Mouse (Mus musculus): ENCODE measurements around the gene Cactin.
A peak's percentile ranks its signal among the peaks of the same experiment; 100 is the strongest.

The Cactin gene

GRCm38 (mm10) chr10:81320550-81321347 is at the start of gene Cactin:
Cactin (plus strand) TSS chr10:81321103.
- DNase-seq = peak; percentile 99

GRCm38 (mm10) chr10:81272356-81272755 is 48.5 kb upstream of the Cactin start:
- no peak for DNase-seq

GRCm38 (mm10) chr10:81273842-81274241 is 47.1 kb upstream of the Cactin start:
- no peak for DNase-seq

- DNase-seq = no peak
Observed at GRCm38 (mm10) chr10:81277676-81278075, 43.2 kb upstream of the Cactin start.

GRCm38 (mm10) chr10:81279496-81279895 is 41.4 kb upstream of the Cactin start:
- DNase-seq = no peak

GRCm38 (mm10) chr10:81284189-81284588 is 36.7 kb upstream of the Cactin start:
- DNase-seq = no peak

GRCm38 (mm10) chr10:81284719-81285118 is 36.2 kb upstream of the Cactin start:
- DNase-seq = no peak

- peak; percentile 98 for DNase-seq
Observed at GRCm38 (mm10) chr10:81285694-81286450, 35.0 kb upstream of the Cactin start.

DNA sequence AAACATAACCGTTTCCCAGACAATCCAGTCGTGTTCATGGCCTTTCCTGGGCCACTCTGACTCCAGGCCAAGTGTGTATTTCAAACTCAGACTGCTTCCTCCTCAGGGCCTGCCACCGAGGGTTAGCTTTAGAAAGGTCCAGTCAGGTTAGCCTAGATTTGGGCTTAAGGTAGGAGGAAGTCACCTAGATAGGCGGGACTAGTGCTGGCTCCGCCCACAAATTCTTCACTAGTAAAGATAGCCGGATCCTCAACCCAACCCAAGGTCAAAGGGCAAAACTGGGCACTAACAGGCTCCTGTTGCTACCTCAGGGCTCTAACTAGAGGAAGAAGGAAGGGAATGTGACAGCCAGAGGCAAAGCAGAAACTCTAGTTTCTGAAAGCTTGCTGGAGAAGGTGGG is 34.3 kb upstream of the Cactin start:
- DNase-seq = no peak

DNA sequence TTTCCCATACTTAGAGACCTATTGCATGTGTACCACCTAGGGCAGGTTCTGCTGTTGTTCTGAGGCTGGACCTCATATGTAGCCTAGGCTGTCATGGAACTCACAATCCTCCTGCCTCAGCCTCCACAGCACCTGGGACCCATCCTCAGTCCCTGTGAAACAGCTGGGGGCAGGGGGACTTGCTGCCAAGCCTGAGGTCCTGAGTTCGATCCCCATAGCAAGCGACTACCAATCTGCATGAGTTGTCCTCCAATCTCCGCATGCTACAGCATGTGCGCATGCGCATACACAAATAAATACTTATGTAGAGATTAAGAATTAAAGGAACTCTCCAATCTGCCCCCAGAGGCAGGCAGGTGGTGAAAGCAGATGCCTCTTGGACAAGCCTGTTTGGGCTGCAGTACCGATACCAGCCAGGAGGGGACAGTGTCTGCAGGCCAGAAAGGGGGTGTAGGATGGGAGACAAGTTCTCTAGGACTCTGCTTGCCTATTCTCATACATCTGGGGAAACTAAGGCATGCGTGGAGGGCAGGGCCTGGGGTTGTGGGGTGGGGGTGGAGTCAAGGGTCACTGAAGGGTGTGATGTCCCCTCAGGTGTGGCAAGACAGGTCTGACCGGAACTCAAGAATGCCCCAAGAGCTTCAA is 33.3 kb upstream of the Cactin start:
- DNase-seq = peak; percentile 79

DNA sequence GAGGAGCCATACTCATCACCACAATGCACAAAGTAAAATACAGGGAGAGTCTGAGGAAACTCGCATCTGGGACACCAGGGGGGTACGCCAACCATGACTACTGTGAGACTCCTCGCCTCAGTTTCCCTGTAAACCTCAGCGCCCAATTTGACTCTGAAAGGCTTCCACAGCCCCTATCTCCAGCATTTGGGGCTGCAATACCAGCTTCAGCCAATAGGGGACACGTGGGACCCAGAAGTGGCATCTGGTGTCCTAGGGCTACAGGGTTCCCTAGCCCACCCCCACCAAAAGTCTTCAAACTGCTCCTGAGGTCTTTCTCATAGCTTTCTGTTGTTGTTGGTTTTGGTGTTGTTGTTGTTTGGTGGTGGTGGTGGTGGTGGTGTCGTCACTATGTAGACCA is 32.3 kb upstream of the Cactin start:
- peak; percentile 67 for DNase-seq

DNA sequence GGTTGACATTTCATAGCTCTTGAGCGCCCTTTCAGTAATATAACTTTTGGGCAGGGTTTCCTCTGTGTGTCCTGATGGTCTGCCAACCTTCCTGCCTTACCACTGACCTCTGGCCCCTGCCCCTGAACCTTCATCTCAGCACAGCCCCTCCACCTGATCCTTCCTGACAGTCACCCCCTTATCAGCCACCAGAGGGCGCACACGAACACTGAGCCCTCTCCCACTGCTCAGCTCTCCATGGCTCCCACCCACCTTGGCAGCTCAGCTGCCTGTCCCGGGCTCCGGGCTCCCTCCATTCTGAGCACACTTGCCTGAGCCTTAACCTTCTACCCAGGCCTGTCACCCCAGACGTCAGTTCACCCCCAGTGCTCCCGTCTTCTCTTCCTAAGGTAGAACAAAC is 31.6 kb upstream of the Cactin start:
- DNase-seq = peak; percentile 73

DNA sequence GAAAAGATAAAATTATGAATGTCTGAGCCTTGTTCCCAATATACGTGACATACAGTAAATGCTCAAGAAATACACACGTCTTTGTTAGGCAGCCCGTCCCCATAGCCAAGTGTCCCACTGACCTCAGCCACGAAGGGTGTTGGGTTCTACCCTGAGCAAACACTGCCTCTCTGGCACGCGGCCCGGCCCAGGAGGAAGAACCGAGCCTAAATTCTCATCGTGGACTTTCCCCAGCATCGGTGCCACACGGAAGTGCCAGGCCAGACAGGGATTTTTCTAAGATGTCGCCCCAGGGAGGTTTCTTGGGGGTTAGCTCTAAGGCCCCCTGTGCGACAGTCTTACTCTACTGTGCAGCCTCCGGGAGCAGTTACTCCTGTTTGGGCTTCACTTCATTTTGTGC is 31.1 kb upstream of the Cactin start:
- DNase-seq = no peak

DNA sequence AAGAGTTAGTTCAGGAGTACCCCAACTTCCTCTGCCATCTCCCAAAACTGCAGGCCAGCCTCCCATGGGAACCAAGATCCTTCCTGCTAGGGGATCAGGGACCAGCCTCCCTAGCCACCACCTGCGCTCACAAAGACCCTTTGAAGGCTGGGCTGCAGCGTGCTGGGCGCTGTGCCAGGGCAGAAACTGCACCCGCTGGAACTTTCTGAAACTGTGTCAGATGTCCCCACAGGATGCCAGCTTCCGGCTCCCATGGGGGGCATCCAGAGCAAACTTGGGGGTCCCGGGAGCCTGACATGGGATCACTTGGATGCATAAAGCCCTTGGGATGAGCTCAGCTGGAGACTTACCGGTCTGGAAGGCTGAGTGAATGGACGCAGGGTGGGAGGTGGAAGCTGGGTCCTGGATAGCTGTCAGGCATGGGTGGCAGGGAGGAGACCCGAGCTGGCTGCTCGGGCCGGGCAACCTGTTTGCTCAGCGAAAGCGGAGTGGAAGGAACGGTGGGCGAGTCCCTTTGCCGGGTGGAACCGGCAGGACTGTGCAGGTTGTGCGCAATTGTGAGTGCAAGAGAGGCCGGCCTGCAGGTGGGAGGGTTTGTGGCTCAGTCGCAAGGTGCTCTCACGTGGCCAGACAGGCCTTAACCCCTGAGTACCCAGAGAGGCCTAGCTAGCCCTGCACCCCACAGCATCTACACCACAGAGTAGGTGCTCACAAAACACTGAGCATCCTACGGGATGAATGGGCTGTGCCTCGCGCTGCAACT is 30.0 kb upstream of the Cactin start:
- DNase-seq = peak; percentile 76

GRCm38 (mm10) chr10:81291511-81292104 is 29.3 kb upstream of the Cactin start, which contains the start of gene Tjp3:
Tjp3 (minus strand) TSS chr10:81291581.
- DNase-seq = no peak

- peak; percentile 100 for DNase-seq
Observed at GRCm38 (mm10) chr10:81292554-81293333, 28.2 kb upstream of the Cactin start, which contains the start of gene Pip5k1c. Pip5k1c (plus strand) TSS chr10:81292963.

- no peak for DNase-seq
Observed at GRCm38 (mm10) chr10:81293334-81294030, 27.4 kb upstream of the Cactin start.

DNA sequence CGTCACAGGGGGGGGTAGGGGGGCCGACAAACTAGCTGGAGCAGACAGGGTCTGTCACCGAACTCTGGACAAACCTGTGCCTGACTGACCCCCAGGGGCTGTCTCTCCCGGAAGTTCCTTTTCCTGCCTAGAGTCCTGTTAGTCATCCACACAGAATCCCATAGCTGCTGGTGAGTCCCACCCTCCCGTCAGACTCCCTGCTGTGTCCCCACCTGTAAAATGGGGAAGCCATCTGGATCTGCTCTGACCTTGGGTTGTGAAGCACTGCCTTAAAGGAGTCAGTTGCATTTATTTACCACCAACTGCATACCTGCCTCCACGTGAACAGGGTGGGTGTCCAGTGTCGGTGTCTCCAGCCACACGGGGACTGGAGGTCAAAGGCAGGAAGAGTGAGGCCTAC is 26.5 kb upstream of the Cactin start:
- DNase-seq = no peak

- no peak for DNase-seq
Observed at GRCm38 (mm10) chr10:81295185-81295584, 25.7 kb upstream of the Cactin start.

- peak; percentile 75 for DNase-seq
Observed at GRCm38 (mm10) chr10:81297246-81297645, 23.7 kb upstream of the Cactin start.

DNA sequence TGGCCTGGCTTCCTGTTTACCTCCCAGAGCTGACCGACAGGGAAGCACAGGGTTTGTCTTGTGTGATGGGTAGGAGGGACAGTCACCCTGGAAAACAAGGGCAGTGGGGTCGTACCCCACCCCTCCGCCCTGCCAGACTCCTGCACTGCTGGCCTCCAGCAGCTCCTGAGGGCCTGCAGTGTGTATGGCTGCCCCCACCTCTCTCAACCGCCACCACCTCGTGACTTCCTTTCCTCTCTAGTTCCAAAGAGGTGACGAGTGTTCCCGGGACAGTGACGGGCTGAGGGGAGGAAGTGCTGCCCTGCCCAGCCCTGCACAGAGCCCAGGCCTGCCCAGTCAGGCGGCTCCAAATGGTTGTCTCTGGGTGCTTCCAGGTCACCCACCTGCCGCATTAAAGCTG is 23.1 kb upstream of the Cactin start:
- peak; percentile 82 for DNase-seq
